Mouse (Mus musculus) fat pad, adult 2 months (tissue): ENCODE data around the gene Socs5.
A peak's percentile ranks its signal among the peaks of the same experiment; 100 is the strongest.

ENCODE experiments used
- DNase-seq: peaks from one replicate; pipeline ENCODE4 v3.0.0-alpha.2; 2011; ENCODE audit warnings: low read depth, low spot score; ENCODE audit errors: extremely low read depth

Socs5 gene

DNA sequence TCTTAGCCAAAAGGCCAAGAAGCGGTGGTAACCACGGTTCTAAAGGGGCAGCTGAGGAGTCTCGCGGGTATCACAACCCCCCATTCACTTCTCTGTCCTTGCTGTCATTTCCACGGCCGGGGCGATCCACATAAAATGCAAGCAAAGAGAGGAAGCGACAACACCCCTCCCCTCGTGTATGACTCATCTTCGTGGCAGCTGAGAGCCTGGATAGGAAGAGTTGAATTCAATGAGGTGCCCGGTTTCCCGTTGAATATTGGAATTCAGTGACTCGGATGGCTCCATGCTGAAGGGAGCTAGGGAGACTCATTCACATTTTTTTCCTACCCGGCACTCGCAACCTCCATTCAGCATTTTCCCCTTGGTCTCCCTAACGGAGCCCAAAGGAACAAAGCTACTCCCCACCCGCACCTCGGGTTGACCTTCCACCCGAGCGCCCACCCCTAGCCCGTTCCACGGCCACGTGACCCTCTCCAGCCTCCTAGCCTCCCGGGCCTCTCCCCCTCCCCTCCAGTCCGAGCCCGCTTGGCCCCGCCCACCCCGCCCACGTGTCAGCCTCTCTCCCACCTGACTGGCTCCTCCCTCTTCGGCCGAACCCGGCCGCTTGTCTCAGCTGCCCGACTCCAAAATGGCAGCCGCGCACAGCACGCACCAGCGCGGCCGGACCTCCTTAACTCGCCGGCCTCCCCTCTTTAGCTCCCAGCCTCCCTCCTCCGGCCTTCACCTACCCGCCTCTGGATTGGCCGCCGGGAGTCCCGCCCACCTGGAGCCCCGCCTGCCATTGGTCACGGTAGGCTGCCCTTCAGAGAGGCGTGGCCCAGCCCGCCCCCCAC is 572 bp upstream of the Socs5 start:
- DNase-seq = peak; percentile 66

DNA sequence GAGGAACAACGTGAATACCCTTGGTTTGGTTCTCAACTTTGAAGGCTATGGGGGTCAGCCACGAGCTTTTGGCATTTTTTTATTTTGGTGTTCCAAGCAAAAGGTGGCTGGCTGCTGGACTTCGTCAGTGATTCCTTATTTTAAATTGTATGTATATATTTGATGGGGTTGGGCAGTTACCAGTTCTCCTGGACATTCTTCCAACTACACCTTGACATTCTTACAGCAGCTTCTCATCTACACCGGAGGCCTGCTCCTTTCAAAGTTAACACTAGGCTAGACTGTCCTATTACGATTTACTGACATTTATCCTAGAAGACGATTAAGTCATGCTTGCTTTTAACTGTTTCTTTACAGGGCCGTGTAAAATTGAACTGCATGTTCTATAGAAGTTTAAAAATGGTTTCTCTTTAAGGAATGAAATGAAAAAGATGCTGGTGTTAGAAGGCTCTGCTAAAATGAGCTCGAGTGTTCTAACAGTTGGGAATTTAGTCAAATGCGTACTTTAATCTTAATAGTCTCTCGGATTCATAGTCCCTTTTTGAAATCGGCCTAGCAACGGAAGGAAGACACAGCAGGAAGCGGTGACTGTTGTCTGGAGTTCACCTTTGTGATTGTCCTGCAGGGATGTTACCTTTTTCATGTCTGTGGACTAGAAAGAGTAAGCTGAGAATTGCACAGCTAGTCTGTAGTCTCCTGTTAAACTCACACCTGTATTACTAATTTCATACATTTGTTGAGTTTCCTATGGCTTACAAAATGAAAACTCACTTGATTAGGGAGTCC is 1.2 kb downstream of the Socs5 start:
- DNase-seq = no peak

DNA sequence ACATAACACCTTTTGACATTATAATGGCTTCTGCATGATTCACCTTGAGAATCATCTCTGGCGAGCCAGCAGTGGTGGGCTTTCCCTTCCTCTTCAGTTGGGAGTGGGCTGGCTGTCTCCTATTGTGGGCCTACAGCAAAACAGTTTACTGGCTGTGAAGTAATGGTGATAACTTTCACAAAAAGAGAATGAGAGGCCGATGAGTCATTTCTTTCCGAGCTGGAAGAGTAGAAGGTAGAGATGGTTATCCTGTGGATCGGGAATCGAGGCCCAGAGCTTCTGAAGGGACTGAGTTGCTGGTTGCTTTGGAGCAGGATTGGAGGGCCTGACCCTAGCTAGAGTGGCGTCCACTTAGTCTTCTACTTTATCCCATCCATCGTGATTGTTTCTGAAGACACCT is 2.0 kb downstream of the Socs5 start:
- DNase-seq = no peak

DNA sequence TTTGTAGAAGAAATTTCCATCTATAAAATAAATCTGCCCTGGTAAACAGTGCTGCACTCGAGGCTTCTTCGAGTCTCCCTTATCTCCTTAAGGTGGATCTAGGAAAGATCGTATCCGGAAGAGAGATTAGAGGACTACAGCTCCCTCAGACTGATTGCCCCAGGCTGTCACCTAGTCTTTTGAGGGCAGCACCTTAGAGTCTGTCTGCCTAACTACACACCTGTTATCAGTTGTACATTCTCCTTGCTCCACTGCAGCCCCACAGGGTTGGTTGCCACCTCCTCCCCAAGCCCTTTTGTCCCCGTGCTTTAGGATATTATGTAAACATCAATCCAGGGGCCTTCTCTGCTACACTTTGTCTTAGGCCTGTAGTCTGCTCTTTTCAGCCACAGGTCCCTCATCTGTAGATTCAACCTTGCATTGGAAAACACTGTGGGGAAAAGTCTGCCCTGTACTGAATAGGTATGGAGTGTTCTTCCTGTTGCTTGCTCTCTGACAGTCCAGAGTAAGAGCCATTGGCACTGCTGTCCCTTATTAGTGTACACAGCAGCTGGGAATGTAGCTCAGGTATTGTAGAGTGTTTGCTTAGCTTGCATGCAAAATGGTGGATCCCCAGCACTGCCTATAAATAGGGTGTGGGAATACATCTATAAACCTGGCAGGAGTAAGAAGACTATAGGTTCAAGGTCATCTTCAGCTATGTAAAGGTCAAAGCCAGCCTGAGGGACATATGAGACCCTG is 5.5 kb downstream of the Socs5 start:
- DNase-seq = no peak

DNA sequence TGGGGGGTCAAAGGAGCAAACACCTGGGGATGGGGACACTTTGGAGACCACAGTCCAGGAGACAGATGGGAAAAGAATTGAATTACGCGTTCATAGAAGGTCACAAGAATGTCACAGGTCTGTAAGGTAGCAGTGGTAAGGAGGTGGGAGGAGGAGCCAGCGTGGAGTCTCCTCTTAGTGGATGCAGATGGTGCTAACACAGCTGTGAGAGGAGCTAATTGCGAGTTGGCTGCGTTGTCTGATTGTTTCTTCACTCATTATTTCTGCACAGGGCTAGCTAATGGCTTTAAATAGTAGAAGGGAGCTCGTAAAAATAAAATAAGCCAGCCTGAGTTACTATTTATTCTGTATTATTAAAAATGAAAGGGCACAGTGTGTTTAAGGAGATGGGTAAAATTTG is 8.1 kb downstream of the Socs5 start:
- DNase-seq = no peak

DNA sequence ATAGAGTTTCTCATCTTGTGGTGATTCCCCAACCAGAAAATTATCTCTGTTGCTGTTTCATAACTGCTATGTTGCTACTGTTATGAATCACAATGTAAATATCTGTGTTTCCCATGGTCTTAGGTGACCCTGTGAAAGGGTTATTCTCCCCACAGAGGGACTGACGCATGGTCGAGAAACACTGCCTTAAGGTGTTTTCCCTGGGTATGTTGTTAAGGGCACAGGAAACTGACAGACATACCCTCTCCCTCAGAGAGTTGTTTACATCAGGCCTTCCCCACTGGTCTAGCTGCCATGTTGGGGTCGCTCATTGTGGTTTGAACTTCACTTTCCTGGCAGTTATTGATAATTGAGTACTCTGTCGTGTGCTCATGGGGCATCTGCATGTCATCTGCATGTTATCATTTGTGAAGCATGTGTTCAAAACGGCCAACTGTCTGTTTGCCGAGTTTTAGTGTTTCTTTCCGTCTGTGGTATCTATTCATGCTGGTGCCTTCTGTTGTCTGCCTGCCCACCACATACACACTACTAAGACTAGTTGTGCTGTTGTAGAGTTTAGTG is 11.6 kb downstream of the Socs5 start:
- DNase-seq = no peak

DNA sequence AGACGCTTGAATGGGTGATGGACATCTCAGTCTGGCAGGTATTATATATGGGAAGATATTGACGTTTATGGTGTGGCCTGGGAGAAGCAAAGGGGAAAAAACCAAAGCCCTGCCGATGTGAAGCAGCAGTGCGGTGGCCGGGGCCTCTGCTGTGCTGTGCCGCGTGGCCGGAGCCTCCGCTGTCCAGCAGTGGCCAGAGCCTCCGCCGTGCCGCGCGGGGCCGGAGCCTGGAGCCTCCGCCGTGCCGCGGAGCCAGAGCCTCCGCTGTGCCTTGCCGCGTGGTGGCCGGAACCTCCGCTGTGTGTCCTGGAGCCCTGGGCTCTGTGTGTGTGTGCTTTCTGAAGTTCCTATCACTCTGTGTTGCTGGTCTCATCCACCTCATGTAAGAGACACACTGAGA is 17.9 kb downstream of the Socs5 start:
- DNase-seq = no peak

DNA sequence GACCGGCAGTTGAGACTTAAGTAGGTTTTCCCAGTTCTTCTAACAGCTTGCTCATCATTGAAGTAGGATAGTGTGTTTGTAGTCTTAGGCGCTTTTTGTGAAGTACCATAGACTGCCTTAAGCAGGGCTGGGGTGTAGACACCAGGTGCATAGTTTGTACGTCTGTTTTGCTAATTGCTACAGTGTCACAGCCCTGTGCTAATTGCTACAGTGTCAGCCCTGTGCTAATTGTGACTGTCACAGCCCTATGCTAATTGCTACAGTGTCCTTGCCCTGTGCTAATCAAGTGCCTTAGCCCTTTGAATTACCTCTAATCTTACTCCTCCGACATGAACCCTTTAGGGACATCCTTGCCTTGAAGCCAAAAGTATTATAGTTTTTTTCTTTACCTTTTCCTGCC is 24.8 kb downstream of the Socs5 start:
- DNase-seq = no peak

DNA sequence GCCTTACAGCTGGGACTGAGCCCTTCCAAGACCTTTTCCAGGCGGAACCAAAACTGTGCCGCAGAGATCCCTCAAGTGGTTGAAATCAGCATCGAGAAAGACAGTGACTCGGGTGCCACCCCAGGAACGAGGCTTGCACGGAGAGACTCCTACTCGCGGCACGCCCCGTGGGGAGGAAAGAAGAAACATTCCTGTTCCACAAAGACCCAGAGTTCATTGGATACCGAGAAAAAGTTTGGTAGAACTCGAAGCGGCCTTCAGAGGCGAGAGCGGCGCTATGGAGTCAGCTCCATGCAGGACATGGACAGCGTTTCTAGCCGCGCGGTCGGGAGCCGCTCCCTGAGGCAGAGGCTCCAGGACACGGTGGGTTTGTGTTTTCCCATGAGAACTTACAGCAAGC is 26.3 kb downstream of the Socs5 start:
- no peak for DNase-seq

DNA sequence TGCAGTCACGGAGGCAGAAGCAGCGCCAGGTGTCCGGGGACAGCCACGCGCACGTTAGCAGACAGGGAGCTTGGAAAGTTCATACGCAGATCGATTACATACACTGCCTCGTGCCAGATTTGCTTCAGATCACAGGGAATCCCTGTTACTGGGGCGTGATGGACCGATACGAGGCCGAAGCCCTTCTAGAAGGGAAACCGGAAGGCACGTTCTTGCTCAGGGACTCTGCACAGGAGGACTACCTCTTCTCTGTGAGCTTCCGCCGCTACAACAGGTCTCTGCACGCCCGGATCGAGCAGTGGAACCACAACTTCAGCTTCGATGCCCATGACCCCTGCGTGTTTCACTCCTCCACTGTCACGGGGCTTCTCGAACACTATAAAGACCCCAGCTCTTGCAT is 27.2 kb downstream of the Socs5 start:
- DNase-seq = no peak

DNA sequence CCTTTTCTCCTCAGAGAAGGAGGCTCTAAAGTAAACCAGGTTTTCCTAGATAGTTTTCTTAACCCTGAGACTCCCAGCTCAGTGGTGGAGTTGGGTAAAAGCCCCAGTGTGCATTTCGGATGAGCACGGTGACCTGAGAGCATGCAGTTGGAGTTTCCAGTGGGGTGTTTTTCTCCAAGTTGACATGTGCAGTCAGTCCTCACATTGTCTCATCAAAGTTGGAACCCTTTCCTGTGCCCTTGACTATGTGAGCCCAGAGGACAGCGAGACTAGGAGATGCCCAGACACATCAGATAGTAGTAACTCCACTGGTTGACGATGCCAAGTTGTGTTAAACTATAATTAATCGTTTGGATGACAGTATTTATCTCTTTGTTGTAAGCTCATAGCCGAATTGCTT is 28.3 kb downstream of the Socs5 start:
- no peak for DNase-seq

DNA sequence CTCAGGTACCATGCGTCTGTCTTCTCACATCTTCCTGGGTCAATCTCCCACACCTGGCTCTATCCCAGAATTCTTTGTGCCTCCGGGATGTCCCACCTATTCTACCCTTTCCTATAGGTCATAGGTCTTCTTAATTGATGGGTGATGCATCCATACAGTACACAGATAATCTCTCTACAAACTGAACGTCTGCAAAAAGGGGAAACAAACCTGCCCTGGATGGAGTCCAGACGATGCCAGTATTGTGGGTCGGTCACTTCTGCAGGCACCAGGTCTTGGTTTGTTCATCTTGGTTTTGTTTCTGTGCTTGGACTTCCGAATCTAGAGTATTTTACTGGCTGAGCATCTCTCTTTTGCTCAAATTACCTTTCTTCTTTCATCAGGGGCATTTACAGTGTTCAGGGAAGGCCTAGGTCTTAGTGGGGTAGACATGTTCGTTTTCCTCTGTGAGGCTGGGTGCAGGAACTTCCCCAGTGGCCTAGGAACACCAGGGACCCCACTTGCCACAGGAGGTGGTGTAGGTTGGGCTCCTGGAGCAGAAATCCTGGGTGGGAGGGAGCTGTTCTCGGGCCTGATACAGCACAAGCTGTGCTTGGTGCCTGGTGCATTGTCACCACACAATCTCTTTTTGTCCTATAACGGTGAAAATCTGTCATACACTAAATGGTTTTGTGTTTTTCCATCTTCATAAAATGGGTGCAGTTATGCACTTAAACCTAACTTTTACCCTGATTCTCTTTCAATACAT is 33.9 kb downstream of the Socs5 start:
- no peak for DNase-seq

DNA sequence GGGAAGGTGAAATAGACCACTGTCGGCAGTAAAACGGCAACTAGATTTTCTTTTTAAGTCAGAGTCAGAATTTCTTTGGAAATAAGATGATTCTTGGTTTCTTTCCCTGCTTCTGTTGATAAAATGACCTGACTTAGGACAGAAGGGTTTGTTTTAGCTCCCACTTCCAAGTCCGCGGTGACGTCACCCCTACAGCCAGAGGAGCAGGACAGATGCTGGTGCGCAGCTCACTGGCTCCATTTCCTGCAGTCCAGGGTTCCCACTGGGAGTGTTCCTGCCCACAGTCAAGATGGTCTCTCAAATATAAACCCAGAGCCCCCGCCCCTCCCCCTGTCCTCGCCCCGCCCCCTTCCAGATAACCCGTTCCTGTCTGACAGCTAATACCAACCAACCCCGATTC is 34.8 kb downstream of the Socs5 start:
- DNase-seq = no peak

DNA sequence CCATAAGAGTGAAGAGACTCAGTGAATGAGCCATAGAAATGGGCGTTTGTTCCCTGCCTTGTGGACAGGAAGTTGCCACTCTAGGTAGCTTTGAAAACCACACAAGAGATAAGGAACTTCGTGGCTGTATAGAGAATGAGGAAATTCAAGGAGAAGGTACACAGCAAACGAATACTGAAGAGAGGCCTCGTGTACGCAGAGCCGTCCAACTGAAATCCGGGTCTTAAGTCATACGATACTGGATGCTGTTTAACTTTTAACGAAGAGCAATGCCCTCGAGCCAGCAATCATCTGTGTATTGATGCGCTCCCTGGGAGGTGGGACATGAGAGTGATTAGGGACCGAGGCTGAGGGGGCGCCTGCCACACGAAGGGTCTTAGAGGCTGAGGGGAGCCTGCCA is 35.7 kb downstream of the Socs5 start:
- no peak for DNase-seq

DNA sequence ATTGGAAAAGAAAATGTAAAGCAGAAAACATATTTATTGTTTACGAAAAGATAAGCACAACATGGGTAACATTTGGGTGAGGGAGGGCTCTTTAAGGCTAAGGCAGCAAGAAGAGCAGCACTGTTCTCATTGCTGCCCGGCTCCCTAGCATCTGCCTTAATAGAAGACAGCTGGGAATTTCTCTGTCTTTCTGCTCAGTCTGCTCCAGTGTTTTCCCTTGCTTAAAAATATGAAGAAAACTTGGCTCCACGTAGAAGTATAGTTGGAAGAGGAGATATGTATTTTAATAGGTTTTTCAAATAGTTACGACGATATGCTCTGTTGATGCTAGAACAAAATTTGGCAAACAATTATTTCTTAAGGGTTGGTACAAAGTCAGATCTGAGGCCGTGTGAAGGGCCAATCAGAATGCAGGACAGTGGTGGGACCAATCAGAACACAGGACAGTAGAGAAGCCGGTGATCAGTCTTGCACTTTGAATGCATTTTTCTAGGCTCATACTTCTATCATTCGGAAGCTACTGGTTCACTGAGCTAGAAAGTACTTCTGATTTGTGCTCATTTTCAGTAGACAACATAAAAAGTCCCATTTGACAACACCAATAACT is 39.0 kb downstream of the Socs5 start:
- DNase-seq = no peak

DNA sequence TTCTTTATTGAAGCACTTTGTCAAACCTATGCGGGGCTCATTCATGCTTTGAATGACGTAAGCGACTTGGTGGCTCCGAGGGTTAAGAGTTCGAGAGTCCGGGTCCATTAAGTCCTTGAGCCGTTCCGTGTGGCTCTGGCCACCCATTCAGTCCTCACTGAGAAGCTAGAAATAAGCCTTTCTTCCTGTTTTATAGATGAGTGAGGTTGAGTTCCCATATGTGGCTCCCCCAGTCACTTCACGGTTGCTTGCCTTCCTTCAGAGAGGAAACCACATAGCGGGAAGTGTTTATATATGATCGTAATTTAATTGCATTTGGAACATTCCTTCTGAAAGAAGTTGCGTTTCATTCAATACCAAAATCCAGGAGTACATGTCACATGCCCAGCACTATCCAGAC is 42.3 kb downstream of the Socs5 start:
- DNase-seq = no peak

DNA sequence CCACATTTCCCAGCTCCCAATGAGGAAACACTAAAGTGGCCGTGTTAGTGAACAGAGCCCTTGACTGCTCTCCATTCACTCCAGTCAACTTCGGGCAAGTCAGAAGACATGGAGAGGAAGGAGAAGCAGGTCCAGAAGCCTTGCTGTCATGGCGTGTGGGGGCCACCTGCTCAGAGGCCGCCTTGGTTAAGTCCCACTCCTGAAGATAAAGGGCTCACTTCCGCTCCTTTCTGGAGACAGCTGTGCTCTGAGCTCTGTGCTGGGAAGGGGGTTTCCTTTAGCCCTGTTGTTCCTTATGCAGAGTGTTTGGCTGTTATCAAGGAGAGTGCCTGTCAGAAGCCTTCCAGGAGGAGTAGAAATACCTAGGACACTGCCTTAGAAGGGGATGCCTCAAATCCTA is 45.5 kb downstream of the Socs5 start:
- no peak for DNase-seq

DNA sequence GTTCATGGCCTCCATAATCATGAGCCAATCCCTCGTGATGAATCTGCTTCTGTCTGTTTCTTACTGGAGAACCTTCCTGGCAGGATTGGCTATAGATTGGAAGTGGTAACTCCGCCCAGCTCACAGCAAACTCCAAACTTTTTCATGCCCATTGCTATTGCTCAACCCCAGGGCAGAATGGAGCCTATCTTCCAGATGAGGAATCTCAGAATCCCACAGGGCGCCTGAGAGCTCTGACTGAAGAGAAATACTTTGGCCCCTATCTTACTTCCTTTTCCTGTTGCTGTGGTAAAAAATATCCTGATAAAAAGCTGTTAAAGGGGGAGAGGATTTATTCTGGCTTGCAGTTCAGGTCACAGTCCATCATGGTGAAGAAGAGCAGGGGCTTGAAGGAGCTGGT is 48.2 kb downstream of the Socs5 start:
- no peak for DNase-seq

DNA sequence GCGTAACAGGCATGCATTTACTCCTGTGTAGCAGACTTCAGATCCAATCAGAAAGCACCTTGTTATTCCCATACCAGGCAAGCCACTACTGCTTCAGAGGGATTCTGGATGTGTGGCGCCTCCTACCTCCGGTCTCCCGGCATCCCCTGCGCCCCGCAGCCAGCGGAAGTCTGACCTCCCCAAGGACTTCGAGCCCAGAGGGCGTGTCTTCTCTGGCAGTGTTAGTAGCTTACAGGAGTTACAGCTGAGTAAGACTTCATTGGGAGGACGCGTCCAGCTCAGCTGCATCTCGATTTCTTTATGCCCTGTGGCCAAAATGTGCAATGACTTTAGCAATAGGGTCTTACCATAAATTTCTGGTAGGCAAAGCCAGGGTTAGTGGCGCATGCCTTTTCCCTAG is 50.3 kb downstream of the Socs5 start:
- no peak for DNase-seq

DNA sequence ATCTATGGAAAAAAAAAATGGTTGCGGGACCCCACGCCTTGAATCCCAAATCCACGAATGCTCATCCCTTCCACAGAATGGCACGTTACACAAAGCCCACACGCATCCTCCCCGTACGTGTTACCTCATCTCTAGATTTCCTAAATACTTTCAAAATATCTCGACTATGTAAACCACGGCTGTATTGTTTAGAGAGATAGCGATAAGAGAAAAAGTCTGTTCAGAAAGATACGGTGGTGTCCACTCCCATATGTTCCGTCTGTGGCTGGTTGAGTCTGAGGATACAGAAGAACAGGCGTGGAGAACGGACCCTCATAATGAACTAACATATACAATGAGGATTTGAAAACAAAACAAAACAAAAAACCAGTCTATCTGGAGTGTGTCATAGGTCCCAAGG is 51.1 kb downstream of the Socs5 start:
- no peak for DNase-seq
